Mouse (Mus musculus): ENCODE results near the gene Ddx4. TPM values are rescaled to one million over a fixed set of nuclear protein-coding genes. Genes with fewer than 3 reads are reported as not detected.
"Not testable (repeated sequence)": the region's sequence is repeated elsewhere in the genome, so short reads cannot be mapped to it uniquely, and the experiment has no call there.

Ddx4 gene
- total RNA-seq, 4 experiments from 2014 or later = 0.09 to 0.12 TPM; not detected in 2

- DNase-seq (ENCODE audit: low spot score) = no peak
These were observed 15.8 kb downstream of the Ddx4 start for GRCm38 (mm10) chr13:112636498-112636897.

- no peak for DNase-seq (ENCODE audit: low spot score)
These were observed 17.0 kb downstream of the Ddx4 start for GRCm38 (mm10) chr13:112635174-112635837.

GRCm38 (mm10) chr13:112625566-112625965 lies 26.7 kb downstream of the Ddx4 start:
- no peak for DNase-seq (ENCODE audit: low spot score)

DNA sequence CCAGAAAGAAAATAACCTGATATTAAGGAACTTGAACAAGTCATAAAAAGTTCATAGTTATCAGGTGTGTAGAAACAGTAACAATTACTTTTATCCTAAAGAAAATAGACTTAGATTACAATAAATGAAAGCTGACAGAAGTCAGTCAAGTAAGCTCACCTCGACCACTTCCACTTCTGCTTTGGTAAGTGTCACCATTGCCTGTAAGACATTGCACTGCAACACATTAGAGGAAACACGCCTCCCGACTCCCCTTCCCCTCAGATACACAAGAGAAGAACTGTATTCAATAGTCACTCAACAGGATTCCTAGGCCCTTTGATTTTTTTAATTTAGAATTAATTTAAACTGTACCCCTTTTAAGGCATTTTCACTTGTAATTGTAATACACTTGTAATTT lies 27.7 kb downstream of the Ddx4 start:
- no peak for DNase-seq (ENCODE audit: low spot score)

- DNase-seq (ENCODE audit: low spot score) = no peak
These were observed 28.6 kb downstream of the Ddx4 start for GRCm38 (mm10) chr13:112623656-112624055.

DNA sequence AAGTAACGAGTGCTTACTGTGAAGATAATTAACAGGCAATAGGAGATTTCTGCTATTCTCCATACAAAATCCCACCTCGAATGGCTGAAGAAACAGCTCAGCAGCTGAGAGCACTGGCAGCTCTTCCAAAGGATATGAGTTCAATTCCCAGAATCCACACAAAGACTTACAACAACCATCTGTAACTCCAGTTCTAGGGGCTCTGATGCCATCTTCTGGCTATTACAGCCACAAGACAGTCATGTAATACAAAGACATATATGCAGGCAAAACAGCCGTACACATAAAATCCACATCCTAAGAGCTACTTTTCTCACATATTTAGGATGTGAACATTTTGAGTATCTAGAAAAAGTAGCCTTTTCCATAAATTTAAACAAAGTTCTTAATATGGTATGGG lies 30.7 kb downstream of the Ddx4 start:
- DNase-seq (ENCODE audit: low spot score) = no peak

GRCm38 (mm10) chr13:112608606-112609005 lies 43.7 kb downstream of the Ddx4 start:
- no peak for DNase-seq (ENCODE audit: low spot score)

- no peak for DNase-seq (ENCODE audit: low spot score)
These were observed 47.9 kb downstream of the Ddx4 start for GRCm38 (mm10) chr13:112604411-112604810.

GRCm38 (mm10) chr13:112603839-112604238 lies 48.4 kb downstream of the Ddx4 start:
- DNase-seq (ENCODE audit: low spot score) = no peak

- DNase-seq (ENCODE audit: low spot score) = no peak
These were observed 49.7 kb downstream of the Ddx4 start for GRCm38 (mm10) chr13:112602607-112603006.

GRCm38 (mm10) chr13:112594260-112594659 lies 58.0 kb downstream of the Ddx4 start, which contains the start of gene Il31ra:
Il31ra (minus strand) TSS chr13:112594360.
- DNase-seq (ENCODE audit: low spot score) = not testable (repeated sequence)

DNA sequence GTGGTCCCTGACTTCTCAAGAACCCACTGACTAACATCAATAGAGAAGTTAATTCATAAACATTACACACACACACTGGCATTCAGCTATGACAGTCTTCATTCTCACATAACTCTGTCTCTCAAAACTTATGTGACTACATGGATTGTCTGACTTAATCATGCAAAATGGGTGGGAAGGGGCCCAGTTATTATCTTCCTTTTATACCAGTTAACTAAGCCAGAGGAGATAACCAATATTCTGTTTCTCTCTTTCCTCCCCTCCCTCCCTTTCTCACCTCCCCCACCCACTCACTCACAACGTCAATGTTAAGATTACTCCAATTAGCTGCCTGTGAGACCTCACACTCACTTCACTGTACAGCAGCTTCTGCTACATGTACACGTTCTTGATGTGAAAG lies 62.0 kb downstream of the Ddx4 start:
- DNase-seq (ENCODE audit: low spot score) = no peak

DNA sequence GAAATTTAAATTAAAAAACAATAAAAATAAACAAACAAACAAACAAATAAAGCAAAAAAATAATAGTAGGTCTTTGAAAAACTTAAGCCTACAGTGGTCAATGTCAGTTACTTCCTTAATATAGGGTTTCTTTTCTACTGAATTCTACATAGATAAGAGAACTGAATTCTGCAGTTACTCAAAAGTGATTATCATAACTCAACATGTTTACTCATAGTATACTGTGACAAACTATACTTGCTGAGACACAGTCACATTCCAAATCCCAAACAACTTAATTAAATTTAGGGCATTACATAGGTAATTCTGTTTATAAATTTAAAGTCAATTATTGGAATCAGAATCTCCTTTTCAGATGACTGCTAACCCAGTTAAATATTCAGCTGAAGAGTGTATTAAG lies 62.6 kb downstream of the Ddx4 start:
- DNase-seq (ENCODE audit: low spot score) = no peak

GRCm38 (mm10) chr13:112584556-112585237 lies 67.6 kb downstream of the Ddx4 start:
- DNase-seq (ENCODE audit: low spot score) = no peak

GRCm38 (mm10) chr13:112582291-112582690 lies 70.0 kb downstream of the Ddx4 start:
- DNase-seq (ENCODE audit: low spot score) = no peak

GRCm38 (mm10) chr13:112581796-112582195 lies 70.5 kb downstream of the Ddx4 start:
- no peak for DNase-seq (ENCODE audit: low spot score)

GRCm38 (mm10) chr13:112580590-112581320 lies 71.5 kb downstream of the Ddx4 start:
- no peak for DNase-seq (ENCODE audit: low spot score)

GRCm38 (mm10) chr13:112578041-112578440 lies 74.2 kb downstream of the Ddx4 start:
- peak; percentile 100 for DNase-seq (ENCODE audit: low spot score)

DNA sequence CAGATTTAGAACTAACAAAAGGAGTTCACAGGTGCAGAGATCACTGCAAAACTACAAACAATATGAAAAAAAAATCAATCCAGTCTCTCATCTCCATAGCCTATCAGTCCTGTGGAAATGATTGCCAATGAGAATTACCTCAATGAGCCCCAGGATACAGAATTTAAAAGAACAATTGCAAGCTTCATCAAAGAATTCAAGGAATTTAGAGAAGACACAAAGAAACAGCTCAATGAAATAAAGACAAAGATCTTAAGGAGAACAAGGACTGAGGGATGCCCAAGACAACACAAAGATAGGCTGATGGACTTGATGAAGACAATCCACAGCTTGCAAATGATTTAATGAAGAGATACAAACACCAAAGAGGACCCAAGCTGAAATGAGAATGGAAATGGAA lies 78.5 kb downstream of the Ddx4 start:
- no peak for DNase-seq (ENCODE audit: low spot score)

DNA sequence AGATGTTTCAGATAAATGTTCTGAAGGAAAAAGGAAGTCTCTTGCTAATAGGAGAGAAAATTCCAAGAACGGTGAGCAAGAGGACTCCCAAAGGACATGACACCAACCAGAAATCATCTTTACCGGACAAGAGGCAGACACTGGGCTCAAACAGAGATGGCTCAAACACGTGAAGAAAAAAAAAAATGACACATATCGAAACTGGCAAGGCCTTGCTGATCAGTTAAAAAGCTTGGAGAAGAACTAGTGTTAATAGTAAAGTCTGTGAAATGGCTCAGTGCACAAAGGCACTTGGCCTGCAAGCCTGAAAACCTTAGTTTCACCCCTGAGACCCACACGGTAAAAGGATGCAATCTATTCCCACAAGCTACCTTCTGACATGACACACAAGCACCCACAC lies 81.5 kb downstream of the Ddx4 start:
- no peak for DNase-seq (ENCODE audit: low spot score)

- DNase-seq (ENCODE audit: low spot score) = no peak
These were observed 82.7 kb downstream of the Ddx4 start for GRCm38 (mm10) chr13:112569606-112570005.

- no peak for DNase-seq (ENCODE audit: low spot score)
These were observed 91.6 kb downstream of the Ddx4 start for GRCm38 (mm10) chr13:112560554-112561138.

Measured in heart, adult 8-10 months (tissue).